Comparison of ENCODE assay signal across 9 mouse cellular contexts in genomic region chr8:88523621-88524020, GRCm38 (mm10). TPM values are rescaled to one million over a fixed set of nuclear protein-coding genes. Genes with fewer than 3 reads are reported as not detected.
DNase-seq lines count a peak whose midpoint lies in the region; ATAC-seq lines count a peak whose summit lies in the region.
"Had no signal": no experiment of that assay in that cellular context is flagged by ENCODE, and none has a peak within 500 bp of the region (broad histone marks: within the 10 kb centered on the region; RNA-seq: fewer than 3 reads in every experiment).

No protein-coding gene starts in this region.

- H3K36me3 ChIP-seq in heart, embryonic 15.5 days: no peaks in the 10 kb centered on the region
- peaks cover 22% of the 10 kb centered on the region for H3K36me3 ChIP-seq in embryonic facial prominence, embryonic 13.5 days
- no peaks in the 10 kb centered on the region for H3K36me3 ChIP-seq in hindbrain, embryonic 15.5 days
- H3K36me3 ChIP-seq in midbrain, embryonic 14.5 days (ENCODE audit: control insufficient read depth, insufficient read depth, low read length): no peaks in the 10 kb centered on the region

- no peaks in the 10 kb centered on the region for H3K9me3 ChIP-seq in heart, embryonic 15.5 days (replicated peaks)
- H3K9me3 ChIP-seq in embryonic facial prominence, embryonic 13.5 days: no peaks in the 10 kb centered on the region
- H3K9me3 ChIP-seq in hindbrain, embryonic 15.5 days: no peaks in the 10 kb centered on the region
- no peaks in the 10 kb centered on the region for H3K9me3 ChIP-seq in midbrain, embryonic 14.5 days (ENCODE audit: control insufficient read depth, low read length)

- no peak for ATAC-seq in heart, embryonic 15.5 days (replicated peaks; ENCODE audit: insufficient number of reproducible peaks, insufficient read depth, low FRiP score, low read depth)
- ATAC-seq in embryonic facial prominence, embryonic 13.5 days (ENCODE audit: insufficient number of reproducible peaks, insufficient read depth, low FRiP score, low TSS enrichment, low read depth): no peak
- no peak for ATAC-seq in hindbrain, embryonic 15.5 days (ENCODE audit: low FRiP score, low read depth)
- ATAC-seq in midbrain, embryonic 14.5 days (ENCODE audit: low FRiP score, low TSS enrichment): no peak

- peak overlapping the region; percentile 99; the same call in 1 of the 2 replicates for H3K4me2 ChIP-seq in heart, embryonic 15.5 days
- peak overlapping the region; percentile 80 for H3K4me2 ChIP-seq in embryonic facial prominence, embryonic 13.5 days
- peak overlapping the region; percentile 100 for H3K4me2 ChIP-seq in hindbrain, embryonic 15.5 days
- peak overlapping the region; percentile 98 for H3K4me2 ChIP-seq in midbrain, embryonic 14.5 days (ENCODE audit: low read length)

- H3K4me1 ChIP-seq in heart, embryonic 15.5 days (replicated peaks): peaks cover 30% of the 10 kb centered on the region
- peaks cover 80% of the 10 kb centered on the region for H3K4me1 ChIP-seq in embryonic facial prominence, embryonic 13.5 days
- peaks cover 54% of the 10 kb centered on the region for H3K4me1 ChIP-seq in hindbrain, embryonic 15.5 days (replicated peaks)
- H3K4me1 ChIP-seq in midbrain, embryonic 14.5 days (ENCODE audit: control insufficient read depth, insufficient read depth, low read length): peaks cover 32% of the 10 kb centered on the region

- no peak for DNase-seq in heart, postnatal 4 days
- no peak for DNase-seq in midbrain, embryonic 14.5 days
- no peak for DNase-seq in frontal cortex, postnatal 14 days (ENCODE audit: low spot score in 2 of 2)
- no peak for DNase-seq in thymus, postnatal 14 days
- DNase-seq in urinary bladder, adult 18-20 months (ENCODE audit: low spot score in 2 of 2): no peak

- peaks cover 18% of the 10 kb centered on the region for H3K27me3 ChIP-seq in heart, embryonic 15.5 days
- peaks cover 7% of the 10 kb centered on the region; the same call in 1 of the 2 replicates for H3K27me3 ChIP-seq in embryonic facial prominence, embryonic 13.5 days
- H3K27me3 ChIP-seq in hindbrain, embryonic 15.5 days: no peaks in the 10 kb centered on the region
- peaks cover 7% of the 10 kb centered on the region; the same call in 1 of the 2 replicates for H3K27me3 ChIP-seq in midbrain, embryonic 14.5 days (ENCODE audit: control insufficient read depth, insufficient read depth, low read length)

- H3K9ac ChIP-seq in heart, embryonic 15.5 days: no peak overlapping the region
- H3K9ac ChIP-seq in embryonic facial prominence, embryonic 13.5 days: peak overlapping the region; percentile 93
- H3K9ac ChIP-seq in hindbrain, embryonic 15.5 days: no peak overlapping the region
- H3K9ac ChIP-seq in midbrain, embryonic 14.5 days (replicated peaks; ENCODE audit: low read length): no peak overlapping the region

- H3K27ac ChIP-seq in heart, embryonic 15.5 days: no peak overlapping the region
- H3K27ac ChIP-seq in embryonic facial prominence, embryonic 13.5 days: peak overlapping the region; percentile 90
- no peak overlapping the region for H3K27ac ChIP-seq in hindbrain, embryonic 15.5 days (replicated peaks)
- no peak overlapping the region for H3K27ac ChIP-seq in midbrain, embryonic 14.5 days (replicated peaks; ENCODE audit: low read depth, low read length)
- H3K27ac ChIP-seq: macrophage had no signal

- no peak overlapping the region for H3K4me3 ChIP-seq in heart, embryonic 15.5 days
- H3K4me3 ChIP-seq in embryonic facial prominence, embryonic 13.5 days: peak overlapping the region; percentile 86
- H3K4me3 ChIP-seq in hindbrain, embryonic 15.5 days: peak overlapping the region; percentile 70
- H3K4me3 ChIP-seq in midbrain, embryonic 14.5 days (replicated peaks; ENCODE audit: low read depth, low read length): peak overlapping the region; percentile 77

- 61% methylated on average over 4 of the region's 4 CpGs for WGBS in heart, embryonic 15.5 days
- 20% methylated on average over 4 of the region's 4 CpGs for WGBS in embryonic facial prominence, embryonic 13.5 days
- 20% methylated on average over 4 of the region's 4 CpGs for WGBS in hindbrain, embryonic 15.5 days
- WGBS in midbrain, embryonic 14.5 days: 17% methylated on average over 4 of the region's 4 CpGs

RNA-seq across cellular contexts. Expression of gene Nkd1, which starts 2.5 kb away (rescaled TPM):
- polyA plus RNA-seq in heart, embryonic 15.5 days (2015; fragmentation: Nextera tagmentation; extraction: Ambion mirVana): 14.6 and 19.5 TPM in 2 replicates
- 10 to 100 TPM in 1 of 2 experiments, 1 to 10 TPM in 1; 8.7 to 10.2 TPM for total RNA-seq in heart, postnatal 4 days (2021)
- polyA plus RNA-seq in embryonic facial prominence, embryonic 13.5 days (2015; fragmentation: Nextera tagmentation; extraction: Ambion mirVana): 101 and 122 TPM in 2 replicates
- 55.5 and 67.4 TPM in 2 replicates for polyA plus RNA-seq in hindbrain, embryonic 15.5 days (2015; fragmentation: Nextera tagmentation; extraction: Ambion mirVana)
- polyA plus RNA-seq in midbrain, embryonic 14.5 days (2014; fragmentation: Nextera tagmentation; extraction: Ambion mirVana): 46.2 and 66.4 TPM in 2 replicates
- polyA plus RNA-seq: macrophage had no signal
